Comparison of ENCODE assay signal across 16 mouse cellular contexts in genomic region chr10:96497482-96497881, GRCm38 (mm10).
"Had no signal": no experiment of that assay in that cellular context is flagged by ENCODE, and none has a peak within 500 bp of the region (broad histone marks: within the 10 kb centered on the region; RNA-seq: fewer than 3 reads in every experiment).

No protein-coding gene starts in this region.

- H3K27me3 ChIP-seq: intestine, embryonic 15.5 days; kidney, embryonic 15.5 days; limb, embryonic 15.5 days; liver, embryonic 13.5 days; lung, embryonic 15.5 days; megakaryocyte, embryonic 14.5 days; midbrain, embryonic 12.5 days; neural tube, embryonic 15.5 days; stomach, embryonic 15.5 days had no signal

- DNase-seq: kidney, adult 2 months; kidney, postnatal 25 days; layer of hippocampus, adult 9-11 months; layer of hippocampus, postnatal 36 days; liver, embryonic 13.5 days; liver, postnatal 0 days; lung, postnatal 14 days had no signal

- H3K36me3 ChIP-seq: intestine, embryonic 15.5 days; kidney, embryonic 15.5 days; limb, embryonic 15.5 days; liver, embryonic 13.5 days; lung, embryonic 15.5 days; midbrain, embryonic 12.5 days; neural tube, embryonic 15.5 days; stomach, embryonic 15.5 days had no signal

- ATAC-seq: intestine, embryonic 15.5 days; liver, postnatal 0 days; midbrain, embryonic 16.5 days had no signal
